Mouse (Mus musculus): Measurements from ENCODE around the gene Acot7. TPM values are rescaled to one million over a fixed set of nuclear protein-coding genes. Genes with fewer than 3 reads are reported as not detected.
A peak's percentile ranks its signal among the peaks of the same experiment; 100 is the strongest.

The Acot7 gene
- polyA plus RNA-seq, 2 experiments = 47.3 to 50.3 TPM

- TF ChIP-seq POLR2A (IDR thresholded peaks at IDR 0.05; ENCODE audit: borderline replicate concordance, extremely low read depth, insufficient read depth, insufficient read length) = no peak
- Histone ChIP-seq H3K4me1 (ENCODE audit: control insufficient read depth, insufficient read depth, low read length) (peaks cover 11% of the 10 kb centered on the region; the same call in 1 of the 2 replicates), H3K36me3 (ENCODE audit: control insufficient read depth, insufficient read depth, low read length) (no peaks in the 10 kb centered on the region), H3K4me3 (replicated peaks; ENCODE audit: low read length) (no peak overlapping the region), H3K9ac (ENCODE audit: low read depth, low read length, severe bottlenecking) (no peak overlapping the region), H3K27me3 (ENCODE audit: control insufficient read depth, insufficient read depth, low read length) (peaks cover 13% of the 10 kb centered on the region), H3K4me2 (replicated peaks; ENCODE audit: low read depth, low read length, severe bottlenecking) (no peak overlapping the region), H3K9me3 (ENCODE audit: control insufficient read depth, low read length) (no peaks in the 10 kb centered on the region), H3K27ac (replicated peaks; ENCODE audit: low read depth, low read length) (no peak overlapping the region)
- no peak for DNase-seq (ENCODE audit: low spot score)
- no peak for ATAC-seq (ENCODE audit: low FRiP score, low read depth)
- 76% methylated on average over 3 of the region's 3 CpGs for WGBS
Measured at GRCm38 (mm10) chr4:152176638-152177037, 1.3 kb upstream of the Acot7 start.

GRCm38 (mm10) chr4:152177174-152177536 is 779 bp upstream of the Acot7 start:
- DNase-seq (ENCODE audit: low spot score) (no peak), ATAC-seq (ENCODE audit: low FRiP score, low read depth) (no peak)
- H3K4me1 ChIP-seq (ENCODE audit: control insufficient read depth, insufficient read depth, low read length) = peaks cover 11% of the 10 kb centered on the region; the same call in 1 of the 2 replicates
- 68% methylated on average over 6 of the region's 6 CpGs for WGBS
- H3K9ac ChIP-seq (ENCODE audit: low read depth, low read length, severe bottlenecking) = peak overlapping the region; percentile 91
- H3K4me2 ChIP-seq (replicated peaks; ENCODE audit: low read depth, low read length, severe bottlenecking) = peak overlapping the region; percentile 95
- peak overlapping the region; percentile 72; the same call in 1 of the 2 replicates for H3K27ac ChIP-seq (replicated peaks; ENCODE audit: low read depth, low read length)
- peaks cover 13% of the 10 kb centered on the region for H3K27me3 ChIP-seq (ENCODE audit: control insufficient read depth, insufficient read depth, low read length)
- peak overlapping the region; percentile 67 for H3K4me3 ChIP-seq (replicated peaks; ENCODE audit: low read length)
- TF ChIP-seq POLR2A (IDR thresholded peaks at IDR 0.05; ENCODE audit: borderline replicate concordance, extremely low read depth, insufficient read depth, insufficient read length) = no peak
- H3K36me3 ChIP-seq (ENCODE audit: control insufficient read depth, insufficient read depth, low read length) = no peaks in the 10 kb centered on the region
- no peaks in the 10 kb centered on the region for H3K9me3 ChIP-seq (ENCODE audit: control insufficient read depth, low read length)

GRCm38 (mm10) chr4:152178344-152178864 is 470 bp downstream of the Acot7 start:
- no peak for DNase-seq (ENCODE audit: low spot score)
- no peak for TF ChIP-seq POLR2A (IDR thresholded peaks at IDR 0.05; ENCODE audit: borderline replicate concordance, extremely low read depth, insufficient read depth, insufficient read length)
- peak overlapping the region; percentile 95 for H3K4me2 ChIP-seq (replicated peaks; ENCODE audit: low read depth, low read length, severe bottlenecking)

GRCm38 (mm10) chr4:152178916-152179705 is 1.2 kb downstream of the Acot7 start:
- no peaks in the 10 kb centered on the region for H3K9me3 ChIP-seq (ENCODE audit: control insufficient read depth, low read length)
- TF ChIP-seq POLR2A (IDR thresholded peaks at IDR 0.05; ENCODE audit: borderline replicate concordance, extremely low read depth, insufficient read depth, insufficient read length) = no peak
- 26% methylated on average over 16 of the region's 16 CpGs for WGBS
- H3K4me1 ChIP-seq (ENCODE audit: control insufficient read depth, insufficient read depth, low read length) = peaks cover 11% of the 10 kb centered on the region; the same call in 1 of the 2 replicates
- ATAC-seq (ENCODE audit: low FRiP score, low read depth) = no peak
- H3K4me3 ChIP-seq (replicated peaks; ENCODE audit: low read length) = peak overlapping the region; percentile 67
- no peak overlapping the region for H3K9ac ChIP-seq (ENCODE audit: low read depth, low read length, severe bottlenecking)
- no peaks in the 10 kb centered on the region for H3K36me3 ChIP-seq (ENCODE audit: control insufficient read depth, insufficient read depth, low read length)
- DNase-seq (ENCODE audit: low spot score) = no peak
- H3K4me2 ChIP-seq (replicated peaks; ENCODE audit: low read depth, low read length, severe bottlenecking) = peak overlapping the region; percentile 95
- no peak overlapping the region for H3K27ac ChIP-seq (replicated peaks; ENCODE audit: low read depth, low read length)
- peaks cover 13% of the 10 kb centered on the region for H3K27me3 ChIP-seq (ENCODE audit: control insufficient read depth, insufficient read depth, low read length)

More at GRCm38 (mm10) chr4:152178344-152178864, 470 bp downstream of the Acot7 start:
- Histone ChIP-seq H3K36me3 (ENCODE audit: control insufficient read depth, insufficient read depth, low read length) (no peaks in the 10 kb centered on the region), H3K27me3 (ENCODE audit: control insufficient read depth, insufficient read depth, low read length) (peaks cover 13% of the 10 kb centered on the region), H3K9me3 (ENCODE audit: control insufficient read depth, low read length) (no peaks in the 10 kb centered on the region), H3K4me3 (replicated peaks; ENCODE audit: low read length) (peak overlapping the region; percentile 67), H3K4me1 (ENCODE audit: control insufficient read depth, insufficient read depth, low read length) (peaks cover 11% of the 10 kb centered on the region; the same call in 1 of the 2 replicates), H3K9ac (ENCODE audit: low read depth, low read length, severe bottlenecking) (peak overlapping the region; percentile 91), H3K27ac (replicated peaks; ENCODE audit: low read depth, low read length) (no peak overlapping the region)
- ATAC-seq (ENCODE audit: low FRiP score, low read depth) = peak; percentile 54; the same call in 1 of the 2 replicates
- WGBS = 1% methylated on average over 35 of the region's 35 CpGs

- TF ChIP-seq POLR2A (IDR thresholded peaks at IDR 0.05; ENCODE audit: borderline replicate concordance, extremely low read depth, insufficient read depth, insufficient read length) = no peak
- no peak overlapping the region for H3K4me2 ChIP-seq (replicated peaks; ENCODE audit: low read depth, low read length, severe bottlenecking)
- 84% methylated on average over 16 of the region's 16 CpGs for WGBS
- H3K36me3 ChIP-seq (ENCODE audit: control insufficient read depth, insufficient read depth, low read length) = no peaks in the 10 kb centered on the region
- H3K27ac ChIP-seq (replicated peaks; ENCODE audit: low read depth, low read length) = no peak overlapping the region
- H3K4me1 ChIP-seq (ENCODE audit: control insufficient read depth, insufficient read depth, low read length) = peaks cover 13% of the 10 kb centered on the region
- no peaks in the 10 kb centered on the region for H3K9me3 ChIP-seq (ENCODE audit: control insufficient read depth, low read length)
- no peak overlapping the region for H3K9ac ChIP-seq (ENCODE audit: low read depth, low read length, severe bottlenecking)
- ATAC-seq (ENCODE audit: low FRiP score, low read depth) (no peak), DNase-seq (ENCODE audit: low spot score) (no peak)
- peaks cover 13% of the 10 kb centered on the region for H3K27me3 ChIP-seq (ENCODE audit: control insufficient read depth, insufficient read depth, low read length)
- no peak overlapping the region for H3K4me3 ChIP-seq (replicated peaks; ENCODE audit: low read length)
Measured at GRCm38 (mm10) chr4:152179946-152180660, 2.2 kb downstream of the Acot7 start.
